Mouse (Mus musculus): ENCODE results near the gene Prkg2.

The Prkg2 gene

GRCm38 (mm10) chr5:98900926-98901325 lies 136.2 kb downstream of the Prkg2 start:
- no peak for DNase-seq (ENCODE audit: low read depth, low spot score)

DNA sequence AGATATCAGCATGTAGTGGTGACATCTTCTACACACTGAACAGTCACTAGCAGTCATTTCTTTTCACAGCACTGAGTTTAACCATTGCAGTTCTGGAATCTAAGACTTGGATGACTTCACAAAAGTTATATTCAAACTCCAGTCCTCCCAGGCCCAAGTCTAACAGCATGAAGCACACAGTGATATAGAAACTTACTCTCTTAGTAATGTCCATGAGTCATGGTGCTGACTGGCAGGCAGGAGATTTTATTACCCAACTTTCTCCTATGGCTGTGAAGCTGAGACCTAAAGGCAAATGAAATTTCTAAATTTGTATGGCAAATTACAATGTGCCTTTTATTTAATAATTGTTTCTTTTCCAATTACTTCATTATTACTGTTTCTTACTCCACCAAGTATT lies 139.2 kb downstream of the Prkg2 start:
- no peak for DNase-seq (ENCODE audit: low read depth, low spot score)

GRCm38 (mm10) chr5:98894281-98894680 lies 142.9 kb downstream of the Prkg2 start:
- no peak for DNase-seq (ENCODE audit: low read depth, low spot score)

GRCm38 (mm10) chr5:98890544-98891050 lies 146.6 kb downstream of the Prkg2 start:
- no peak for DNase-seq (ENCODE audit: low read depth, low spot score)

DNA sequence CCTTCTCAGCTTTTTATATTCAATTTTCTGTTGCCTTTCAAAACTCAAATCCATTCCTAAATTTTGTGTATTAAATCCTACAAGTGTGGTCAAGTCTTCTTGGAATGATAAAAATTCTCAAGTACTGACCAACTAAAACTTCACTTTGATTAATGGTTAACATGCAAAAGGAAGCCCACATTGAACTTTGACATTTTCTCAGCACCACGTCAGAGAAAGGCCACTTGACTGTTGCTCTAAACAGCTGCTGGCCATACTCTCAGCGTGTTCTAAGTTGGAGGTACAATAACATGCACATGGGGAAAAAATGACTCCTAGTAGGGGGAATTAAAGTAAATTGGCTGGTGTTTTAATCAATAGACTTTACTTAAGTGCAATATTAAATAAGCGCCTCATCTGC lies 155.1 kb downstream of the Prkg2 start:
- DNase-seq (ENCODE audit: low read depth, low spot score), result no peak

Data from retina, postnatal 7 days (tissue).